Mouse (Mus musculus) layer of hippocampus, adult 11-12 months (tissue): ENCODE data around the gene Taok2.
"Not testable (repeated sequence)": the region's sequence is repeated elsewhere in the genome, so short reads cannot be mapped to it uniquely, and the experiment has no call there.

Source experiments
- DNase-seq: peaks from one replicate; pipeline ENCODE4 v3.0.0; 2022; ENCODE audit warnings: low spot score

Taok2 gene

DNA sequence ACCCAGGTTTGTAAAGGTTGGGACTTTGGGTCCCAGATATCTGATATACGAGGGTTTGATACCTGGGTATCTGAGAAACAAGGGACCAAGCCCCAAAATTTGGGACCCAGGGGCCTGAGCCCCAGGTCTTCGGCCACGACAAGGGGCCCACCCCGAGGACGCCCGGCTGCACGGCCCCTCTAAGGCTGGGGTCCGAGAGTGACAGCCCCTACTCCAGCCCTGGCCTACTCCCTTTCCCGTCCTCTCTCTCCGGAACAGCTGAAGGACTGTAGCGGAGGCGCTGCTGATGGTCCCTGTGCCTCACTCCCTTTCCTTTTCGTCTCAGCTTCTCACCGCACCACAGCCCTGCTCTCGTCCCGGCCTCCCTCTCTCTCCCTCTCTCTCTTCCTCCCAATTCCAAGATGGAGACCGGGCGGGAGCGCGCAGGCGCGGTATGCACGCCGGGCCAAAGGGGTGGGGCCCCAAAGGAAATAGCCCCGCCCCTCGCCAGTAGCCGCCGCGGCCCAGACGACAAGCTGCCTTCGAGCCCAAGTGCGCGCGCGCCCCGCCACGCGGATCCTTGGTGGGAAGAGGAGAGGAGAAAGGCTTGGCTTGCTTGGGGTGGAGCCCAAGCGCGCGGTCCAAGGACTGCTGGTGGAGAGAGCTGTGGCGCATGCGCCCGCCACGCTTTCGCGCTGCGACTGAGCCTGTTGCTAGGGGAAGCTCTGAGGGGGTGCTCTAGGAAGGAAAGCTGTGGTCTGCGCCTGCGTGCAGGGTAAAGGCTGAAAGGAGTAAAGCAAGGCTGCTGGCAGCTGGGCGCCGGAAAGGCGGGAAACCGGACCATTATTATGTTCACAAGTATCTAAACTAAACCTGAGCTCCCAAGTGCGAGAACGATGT, at the start of gene Taok2:
Gene Taok2 (minus strand): TSS at position 418 of the 879 bp plus-strand sequence.
- DNase-seq: peak; percentile 99

DNA sequence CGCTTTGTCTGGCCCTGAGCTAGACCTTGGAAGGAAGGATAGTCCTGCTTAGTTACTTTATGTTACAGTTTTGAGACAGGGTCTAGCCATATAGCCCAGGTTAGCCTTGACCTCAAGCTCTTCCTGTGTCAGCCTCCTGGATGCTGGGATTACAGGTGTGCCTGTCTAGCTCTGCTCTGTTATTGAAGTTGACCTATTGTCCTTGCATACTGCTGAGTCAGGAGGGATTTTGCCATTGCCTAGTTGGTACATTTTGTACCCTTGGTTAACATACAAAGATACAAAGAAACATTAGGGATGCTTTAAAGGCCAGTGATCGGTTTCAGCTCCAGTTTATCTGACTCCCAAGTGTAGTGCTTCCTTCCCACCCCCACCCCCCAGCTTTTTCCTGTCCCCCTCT, 48.1 kb upstream of the Taok2 start:
- DNase-seq: no peak

DNA sequence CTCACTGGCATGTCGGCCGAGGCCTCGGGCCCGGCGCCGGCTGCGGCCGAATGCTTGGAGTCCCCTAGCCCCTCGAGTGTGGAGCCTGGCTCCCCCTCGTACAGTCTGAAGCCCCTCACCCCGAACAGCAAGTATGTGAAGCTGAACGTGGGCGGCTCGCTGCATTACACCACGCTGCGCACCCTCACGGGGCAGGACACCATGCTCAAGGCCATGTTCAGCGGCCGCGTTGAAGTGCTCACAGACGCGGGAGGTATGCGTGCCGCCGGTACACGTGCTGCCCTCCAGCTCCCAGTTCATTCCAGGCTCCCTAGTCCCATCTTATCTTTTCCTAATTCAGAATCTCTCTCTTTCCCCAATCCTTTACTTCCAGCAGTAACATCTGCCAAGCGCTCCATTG, 44.5 kb upstream of the Taok2 start:
- DNase-seq: no peak

DNA sequence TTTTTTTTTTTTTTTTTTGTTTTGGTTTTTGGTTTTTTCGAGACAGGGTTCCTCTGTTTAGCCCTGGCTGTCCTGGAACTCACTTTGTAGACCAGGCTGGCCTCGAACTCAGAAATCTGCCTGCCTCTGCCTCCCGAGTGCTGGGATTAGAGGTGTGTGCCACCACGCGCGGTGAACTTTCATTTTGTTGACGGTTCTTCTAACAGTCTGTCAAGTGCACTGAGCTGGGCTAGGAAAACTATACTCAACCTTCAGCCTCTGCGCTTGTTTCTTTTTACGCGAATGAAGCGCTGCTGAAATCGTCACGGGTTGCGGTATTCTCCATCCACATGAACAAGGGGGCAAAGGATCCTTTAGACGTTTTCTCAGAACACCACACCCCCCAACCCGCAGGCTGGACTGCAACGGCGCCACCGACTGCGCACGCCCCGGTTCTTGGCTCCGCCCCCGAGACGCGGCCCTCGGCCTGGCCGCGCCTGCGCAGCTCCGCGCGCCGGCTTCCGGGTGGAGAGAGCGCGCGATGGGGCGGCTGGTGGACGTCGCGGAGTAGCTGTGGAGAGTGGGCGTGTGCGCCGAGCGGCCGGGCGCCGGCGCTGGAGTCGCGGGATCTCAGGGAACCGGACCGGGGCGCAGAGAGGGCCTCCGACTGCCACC, 44.0 kb upstream of the Taok2 start, which contains the start of gene Kctd13:
Gene Kctd13 (plus strand): TSS at position 496 of the 654 bp plus-strand sequence.
- DNase-seq: peak; percentile 93

DNA sequence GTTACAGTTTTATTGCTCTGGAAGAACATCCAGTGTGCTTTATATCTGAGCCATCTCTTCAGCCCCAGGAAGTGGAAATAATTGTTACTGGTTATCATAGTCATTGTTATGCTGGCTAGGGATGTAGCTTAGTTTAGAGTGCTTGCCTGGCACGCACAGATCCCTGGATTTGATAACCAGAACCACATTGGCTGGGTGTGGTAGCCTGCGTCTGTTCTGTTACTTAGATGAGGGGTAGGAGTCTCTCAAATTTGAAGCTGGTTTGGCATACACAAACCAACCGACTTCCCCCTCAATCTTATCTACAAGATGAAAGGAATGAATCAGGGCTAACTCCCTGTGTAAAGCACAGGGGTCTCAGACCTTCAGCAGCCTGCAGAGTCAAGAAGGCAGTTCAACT, 41.8 kb upstream of the Taok2 start:
- DNase-seq: no peak

DNA sequence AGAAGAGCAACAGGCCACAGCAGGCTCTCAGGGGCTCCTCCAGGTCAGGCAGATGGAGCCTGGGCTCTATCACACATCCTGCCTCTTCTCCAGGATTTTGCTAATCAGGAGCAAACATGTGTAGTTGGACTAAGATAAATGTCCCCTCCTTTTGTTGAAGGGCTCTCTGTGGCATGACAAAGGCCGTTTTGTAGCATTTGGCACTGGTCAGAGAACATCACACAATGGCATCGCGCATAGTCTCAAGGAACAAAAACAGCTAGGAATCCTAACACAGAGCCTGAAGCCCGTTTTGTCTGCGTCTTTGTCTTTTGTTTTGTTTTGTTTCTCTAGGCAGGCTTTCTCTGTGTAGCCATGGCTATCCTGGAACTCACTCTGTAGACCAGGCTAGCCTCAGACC, 39.5 kb upstream of the Taok2 start:
- no peak for DNase-seq

DNA sequence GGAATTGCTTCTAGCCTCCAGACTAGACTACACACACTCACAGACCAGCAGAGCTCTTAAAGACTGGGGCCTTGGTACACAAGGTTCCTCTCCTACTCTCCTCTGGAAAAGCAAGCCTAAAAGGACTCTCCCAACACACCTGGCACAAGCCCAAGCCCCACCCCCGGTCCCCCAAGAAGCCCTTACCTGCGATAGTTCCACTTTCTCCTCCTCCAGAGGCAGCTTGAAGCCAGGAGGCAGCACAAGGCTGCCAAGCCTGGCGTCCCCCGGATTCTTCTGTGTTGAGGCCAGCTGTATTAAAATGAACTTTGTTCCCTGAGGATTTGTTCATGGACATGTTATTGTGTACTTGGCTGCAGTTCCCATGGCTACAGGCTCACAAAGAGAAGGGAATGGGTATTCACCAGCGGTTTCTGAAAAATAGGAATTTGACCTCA, 38.1 kb upstream of the Taok2 start, which contains the start of gene Tmem219:
Gene Tmem219 (minus strand): TSS at position 294 of the 437 bp plus-strand sequence.
- no peak for DNase-seq

DNA sequence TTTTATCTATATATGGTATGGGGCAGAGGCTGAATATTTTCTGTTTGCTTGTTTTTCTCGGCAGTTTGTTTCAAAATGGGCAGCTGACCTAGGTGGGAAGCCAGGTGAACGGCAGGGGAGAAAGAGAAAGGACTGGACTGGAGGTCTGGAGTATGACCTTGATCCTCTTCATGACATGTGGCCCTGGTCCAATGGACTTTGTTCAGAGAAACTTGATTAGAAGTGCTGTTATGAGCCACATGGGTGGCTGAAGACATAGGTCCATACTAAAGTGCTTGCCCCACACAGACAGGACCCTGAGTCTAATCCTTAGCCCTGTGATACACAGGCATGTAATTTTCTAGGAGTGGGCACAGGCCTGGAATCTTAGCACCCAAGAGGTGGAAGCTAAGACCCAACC, 37.1 kb upstream of the Taok2 start:
- no peak for DNase-seq

DNA sequence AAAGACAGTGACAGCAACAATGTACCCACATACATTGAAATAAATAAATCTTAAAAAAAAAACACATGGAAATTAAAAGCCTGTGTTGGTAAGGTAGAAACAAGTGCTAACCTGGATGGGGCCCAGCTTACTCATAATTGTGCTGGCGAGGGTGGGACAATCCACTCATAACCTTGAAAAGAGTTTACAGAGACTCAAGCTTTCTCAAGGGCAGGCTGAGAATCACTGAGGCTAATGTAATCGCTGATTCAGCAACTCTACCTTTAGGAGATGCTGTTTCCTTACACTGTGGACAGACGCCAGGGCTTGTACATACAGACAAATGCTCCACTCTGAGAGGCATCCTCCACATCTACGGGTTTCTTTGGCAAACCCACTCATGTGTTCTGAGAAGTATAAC, 35.5 kb upstream of the Taok2 start:
- no peak for DNase-seq

DNA sequence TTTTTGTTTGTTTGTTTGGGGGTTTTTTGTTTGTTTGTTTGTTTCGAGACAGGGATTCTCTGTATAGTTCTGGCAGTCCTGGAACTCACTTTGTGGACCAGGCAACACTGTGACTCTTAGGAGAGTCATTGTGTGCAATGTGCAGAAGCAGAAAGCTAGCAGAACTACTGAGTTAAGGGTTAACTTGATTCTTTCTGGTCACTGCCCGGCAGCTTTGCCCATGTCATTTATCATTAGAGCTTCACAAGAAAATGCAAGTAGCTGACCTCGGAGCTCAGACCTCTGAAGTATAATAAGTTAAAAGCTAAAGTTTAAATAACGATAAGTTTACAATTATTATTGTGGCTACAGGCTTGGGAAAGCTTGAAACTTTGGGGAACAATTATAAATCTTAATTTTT, 33.9 kb upstream of the Taok2 start:
- DNase-seq: not testable (repeated sequence)

DNA sequence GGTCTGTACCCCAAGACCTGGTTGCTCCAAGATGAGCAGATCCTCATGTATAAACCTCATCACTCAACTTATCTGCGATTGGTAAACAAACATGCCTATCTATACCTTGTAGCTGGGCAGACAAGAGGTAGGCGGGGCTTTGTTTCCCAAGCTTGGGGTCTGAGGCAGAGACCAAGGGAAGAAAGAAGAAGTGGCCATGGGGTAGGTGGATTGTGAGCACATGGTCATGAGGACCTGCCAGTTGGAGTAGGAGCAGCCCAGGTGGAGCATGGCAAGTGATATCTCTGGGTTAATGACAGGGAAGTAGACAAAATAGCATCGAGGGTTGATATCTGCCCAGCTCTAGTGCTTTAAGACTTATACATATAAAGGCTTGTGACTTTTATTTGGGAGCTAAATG, 30.3 kb upstream of the Taok2 start:
- no peak for DNase-seq

DNA sequence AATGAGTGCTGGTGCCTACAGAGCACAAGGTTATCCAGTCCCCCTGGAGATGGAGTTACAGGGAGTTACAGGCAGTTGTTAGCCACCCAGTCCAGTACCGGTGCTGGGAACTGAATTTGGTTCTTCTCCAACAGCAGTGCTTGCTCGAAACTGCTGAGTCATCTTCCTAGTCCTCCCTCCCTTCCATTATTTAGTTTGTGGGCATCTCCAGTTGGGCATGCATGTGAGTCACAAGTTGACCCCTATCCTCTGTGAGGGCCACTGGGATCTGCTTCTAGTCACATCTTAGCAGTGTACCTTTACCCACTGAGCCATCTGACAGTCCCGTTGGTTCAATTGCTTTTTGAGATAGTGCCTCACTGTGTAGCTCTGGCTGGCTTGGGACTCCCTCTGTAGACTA, 21.1 kb upstream of the Taok2 start:
- DNase-seq: no peak

DNA sequence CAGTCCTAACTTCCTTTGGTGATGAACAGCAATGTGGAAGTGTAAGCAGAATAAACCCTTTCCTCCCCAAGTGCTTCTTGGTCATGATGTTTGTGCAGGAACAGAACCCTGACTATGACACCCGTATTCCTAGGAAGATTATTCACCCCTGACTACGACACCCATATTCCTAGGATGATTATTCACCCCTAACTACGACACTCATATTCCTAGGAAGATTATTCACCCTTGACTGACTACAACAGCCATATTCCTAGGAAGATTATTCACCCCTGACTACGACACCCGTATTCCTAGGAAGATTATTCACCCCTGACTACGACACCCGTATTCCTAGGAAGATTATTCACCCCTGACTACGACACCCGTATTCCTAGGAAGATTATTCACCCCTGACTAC, 15.3 kb upstream of the Taok2 start:
- not testable (repeated sequence) for DNase-seq

DNA sequence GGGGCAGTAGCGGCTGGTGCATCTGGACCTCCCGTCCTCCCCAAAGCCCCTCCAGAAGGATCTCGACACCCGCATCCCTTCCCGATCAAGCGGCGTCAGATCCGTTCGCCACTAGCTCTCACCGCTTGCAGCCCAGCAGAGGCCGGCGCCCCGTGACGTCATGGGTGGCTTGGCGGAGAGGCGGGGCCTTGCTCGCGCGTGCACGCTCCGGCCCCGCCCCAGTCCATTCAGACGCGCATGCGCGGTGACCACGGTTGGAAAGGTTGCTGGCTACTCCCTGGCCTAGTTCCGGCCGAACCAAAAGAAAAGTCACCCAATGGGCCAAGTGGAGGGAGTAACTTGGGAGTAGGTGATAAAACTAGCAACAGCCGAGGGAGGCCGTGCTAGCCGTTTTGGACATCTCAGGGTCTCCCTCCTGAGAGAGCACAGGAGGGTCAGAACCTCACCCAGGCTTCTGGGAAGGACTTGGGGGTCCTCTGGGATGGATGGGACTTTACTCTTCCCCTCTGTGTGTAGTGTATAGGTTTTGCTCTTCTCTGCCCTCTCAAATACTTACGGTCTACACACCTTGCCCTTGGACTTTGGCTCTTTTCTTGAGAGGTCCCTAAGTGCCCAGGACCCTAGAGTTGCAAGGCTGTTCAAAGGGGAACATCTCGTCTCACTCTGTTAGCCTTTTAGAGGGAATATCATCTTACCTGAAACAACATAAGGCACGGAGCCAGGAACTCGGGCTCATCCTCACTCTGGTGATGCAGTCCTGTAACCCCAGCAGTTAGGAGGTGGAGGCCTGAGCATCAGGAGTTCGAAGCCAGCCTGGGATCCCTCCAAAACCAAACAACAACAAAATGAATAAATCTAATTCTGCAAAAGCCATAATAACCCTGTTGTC, 13.8 kb upstream of the Taok2 start:
- DNase-seq: peak; percentile 96

DNA sequence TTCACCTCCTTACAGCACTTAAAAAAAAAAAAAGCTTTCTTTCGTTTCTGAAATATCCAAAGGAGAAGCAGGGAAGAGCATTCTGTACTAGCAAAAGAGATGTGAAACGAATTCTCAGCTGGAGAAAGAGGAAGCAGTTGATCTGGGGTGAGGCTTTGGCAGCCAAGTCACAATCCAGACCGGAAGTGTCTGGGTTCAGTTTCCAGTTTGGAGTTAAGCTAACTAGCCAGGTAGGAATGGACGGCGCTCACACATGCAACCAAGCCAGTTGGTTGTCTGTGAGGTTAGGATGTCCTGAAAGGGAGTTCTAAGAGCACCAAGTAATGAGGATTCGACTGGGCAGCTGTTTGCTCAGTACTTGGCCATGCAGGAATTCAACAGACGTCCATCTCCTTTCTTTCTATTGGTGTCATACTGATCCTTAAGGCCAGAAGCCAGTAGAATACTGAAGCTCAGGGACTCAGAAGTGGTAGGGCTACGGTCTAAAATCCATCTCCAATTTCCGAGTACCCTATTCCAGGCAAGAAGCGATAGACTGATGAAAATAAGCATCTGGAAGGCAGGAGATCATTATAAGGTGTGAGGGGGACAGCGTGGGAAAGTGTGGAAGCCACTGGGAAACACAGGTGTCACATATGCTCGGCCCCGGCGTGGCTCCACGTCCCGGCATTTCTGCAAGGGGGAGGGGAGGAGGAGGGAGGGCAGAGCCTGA, 13.0 kb upstream of the Taok2 start:
- peak; percentile 51 for DNase-seq

DNA sequence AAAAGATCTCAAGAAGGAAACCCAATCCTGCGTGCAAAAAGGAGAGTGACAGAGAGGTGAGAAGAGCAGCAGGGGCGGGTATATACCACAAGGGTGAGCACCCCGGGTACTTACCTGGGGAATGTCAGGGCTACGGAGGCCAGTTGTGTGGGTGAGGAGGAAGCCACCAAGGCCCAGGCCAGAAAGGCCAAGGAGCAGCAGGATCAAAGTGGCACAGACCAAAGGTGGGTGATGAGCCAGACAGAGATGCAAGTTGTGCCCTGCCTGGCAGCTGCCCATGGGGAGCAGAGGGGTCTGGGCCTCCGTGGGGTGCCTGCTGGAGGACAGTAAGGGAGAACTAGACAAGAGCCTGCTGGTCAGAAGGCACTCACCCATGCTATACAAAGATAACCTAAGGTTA, 12.4 kb upstream of the Taok2 start:
- DNase-seq: peak; percentile 15

DNA sequence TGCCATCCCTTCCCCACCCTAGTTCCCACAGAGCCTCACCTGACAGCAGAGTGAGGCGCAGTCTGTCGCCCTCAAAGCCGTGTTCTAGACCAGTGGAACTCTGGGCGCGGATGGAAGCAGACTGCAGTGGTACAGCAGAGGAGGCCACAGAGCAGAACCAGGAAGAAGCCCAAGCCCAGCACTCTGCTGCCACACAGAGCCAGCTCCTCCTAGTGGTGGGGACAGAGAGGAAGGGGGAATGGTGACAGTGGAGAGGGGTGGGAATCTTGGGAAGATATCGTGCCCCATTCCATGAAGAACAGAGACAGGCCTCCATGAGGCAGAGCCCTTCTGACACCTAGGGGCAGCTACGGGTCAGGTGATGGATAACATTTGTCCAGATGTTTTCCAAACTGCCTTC, 4.3 kb upstream of the Taok2 start:
- no peak for DNase-seq

DNA sequence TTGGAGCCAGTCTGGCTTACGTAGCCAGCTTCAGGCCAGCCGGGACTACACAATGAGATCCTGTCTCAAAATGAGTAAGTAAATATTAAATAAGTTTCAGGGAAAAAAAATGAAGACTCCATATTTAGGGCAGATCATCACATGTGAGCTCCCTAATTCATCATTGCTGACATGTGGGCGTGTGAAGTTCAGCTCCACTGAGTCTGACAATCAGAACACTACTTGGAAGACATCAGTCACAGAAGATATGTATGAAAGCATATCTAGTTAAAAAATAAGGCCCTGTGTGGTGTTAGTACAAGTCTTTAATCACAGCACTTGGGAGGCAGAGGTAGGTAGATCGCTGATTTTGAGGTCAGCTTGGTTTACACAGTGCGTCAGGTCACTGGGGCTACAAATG, 2.8 kb upstream of the Taok2 start:
- DNase-seq: no peak

DNA sequence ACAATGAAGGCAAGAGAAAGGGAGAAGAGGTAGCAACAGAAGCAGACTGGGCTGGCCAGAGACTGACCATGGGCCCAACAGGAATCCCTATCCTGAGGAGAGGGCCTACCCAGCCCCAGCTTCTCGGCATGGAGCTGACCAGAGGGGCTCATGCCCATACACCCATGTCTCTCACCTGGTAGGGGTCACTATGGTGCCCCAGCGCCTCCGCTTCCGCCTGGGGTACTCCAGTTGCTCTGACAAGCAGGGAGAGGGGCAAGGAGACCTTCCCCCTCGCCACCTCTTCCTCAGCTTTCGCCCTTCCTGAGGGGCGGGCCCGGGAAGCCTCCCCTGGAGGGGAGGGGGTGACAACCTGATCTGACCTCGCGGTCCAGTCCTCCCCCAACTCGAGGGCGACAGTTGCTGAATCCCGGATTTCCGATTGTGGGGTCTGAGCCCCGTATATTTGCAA, 747 bp downstream of the Taok2 start:
- DNase-seq: peak; percentile 26

DNA sequence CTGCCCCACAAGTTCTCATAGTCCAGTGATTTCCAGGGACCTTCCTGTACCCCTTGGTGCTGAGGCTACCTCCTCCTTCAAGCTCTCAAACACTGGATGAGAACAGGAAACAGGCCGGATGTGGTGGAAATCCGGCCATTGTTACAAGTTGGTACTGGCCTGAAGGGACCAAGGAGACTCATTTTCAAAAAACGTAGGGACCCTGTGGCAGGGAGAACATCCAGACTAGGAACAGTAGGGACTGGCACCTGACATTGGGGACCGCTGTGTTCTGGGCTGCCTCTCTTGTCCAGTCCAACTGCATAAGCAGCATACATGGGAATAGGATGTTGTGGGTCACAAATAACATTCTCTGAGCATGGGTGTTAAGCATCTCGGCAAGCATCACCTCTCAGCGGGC, 3.5 kb downstream of the Taok2 start:
- no peak for DNase-seq

DNA sequence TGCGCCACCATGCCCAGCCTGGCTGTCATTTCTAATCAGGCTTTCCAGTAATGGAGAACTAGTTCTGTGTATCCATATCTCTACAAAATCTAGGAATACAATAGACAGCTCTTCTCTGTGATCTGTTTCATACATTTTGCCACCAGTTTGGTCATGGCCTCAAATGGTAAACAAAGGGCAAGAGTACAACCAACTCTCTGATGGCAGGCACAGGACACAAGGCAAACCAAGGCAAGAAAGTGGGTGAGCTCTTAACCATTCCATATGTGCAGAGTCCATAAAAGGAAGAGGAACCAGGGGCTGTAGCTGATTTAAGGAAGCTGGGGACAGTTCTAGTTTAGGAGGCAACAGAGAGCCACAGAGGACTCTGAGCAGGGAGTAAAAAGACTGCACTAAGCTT, 7.3 kb downstream of the Taok2 start:
- DNase-seq: no peak

DNA sequence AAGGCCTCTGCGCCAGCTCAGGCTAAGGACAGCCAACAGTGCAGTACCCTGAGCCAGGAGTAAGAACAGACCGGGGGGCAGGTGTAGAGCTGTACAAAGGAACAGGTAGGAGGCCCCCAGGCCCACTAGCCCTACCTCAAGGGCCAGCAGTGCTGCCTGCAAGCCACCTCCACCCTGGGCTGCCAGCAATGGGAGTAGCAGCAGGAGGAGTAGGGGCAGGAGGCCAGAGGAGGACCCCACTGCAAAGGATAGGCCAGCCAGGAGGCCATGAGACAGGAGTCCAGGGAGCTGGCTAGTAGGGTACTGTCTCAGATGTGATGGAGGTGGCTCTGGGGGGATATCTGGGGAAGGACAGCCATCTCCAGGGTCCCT, 14.0 kb downstream of the Taok2 start:
- no peak for DNase-seq
